In the genomic region with DNA sequence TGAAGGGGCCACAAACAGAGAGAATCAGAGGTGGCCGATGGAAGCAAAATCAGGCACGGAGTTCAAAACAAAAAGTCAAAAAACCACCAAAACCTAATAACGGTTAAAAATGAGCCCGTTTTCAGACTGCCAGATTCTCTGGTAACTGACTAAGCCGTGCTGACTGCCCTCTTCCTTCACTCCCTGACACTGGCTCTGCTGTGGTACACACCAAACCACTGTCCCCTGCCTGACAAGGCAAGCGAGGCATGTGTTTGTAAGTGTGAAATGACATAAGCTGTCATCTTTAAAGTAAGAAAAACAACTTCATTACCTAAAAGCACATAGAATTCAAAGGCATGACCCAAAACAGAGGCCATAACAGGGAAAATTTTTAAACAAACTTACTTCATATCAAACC, we compare ENCODE assay signal across 21 mouse cellular contexts. TPM values are rescaled to one million over a fixed set of nuclear protein-coding genes. Genes with fewer than 3 reads are reported as not detected.
DNase-seq lines count a peak whose midpoint lies in the region; ATAC-seq and TF ChIP-seq lines count a peak whose summit lies in the region.
"Had no signal": no experiment of that assay in that cellular context is flagged by ENCODE, and none has a peak within 500 bp of the region (broad histone marks: within the 10 kb centered on the region; RNA-seq: fewer than 3 reads in every experiment).

No protein-coding gene starts in this region.

- 0 out of 2 replicates have a peak overlapping the region, but pooled peaks have one; percentile 14 for H3K27ac ChIP-seq in kidney, adult 2 months (ENCODE audit: insufficient read depth, low read depth, low read length)
- H3K27ac ChIP-seq in hindbrain, embryonic 11.5 days (ENCODE audit: low read depth, low read length): no peak overlapping the region
- no peak overlapping the region for H3K27ac ChIP-seq in midbrain, embryonic 11.5 days (ENCODE audit: low read depth, low read length)

- WGBS in kidney, adult 2 months: 72% methylated on average over 6 of the region's 6 CpGs
- 89% methylated on average over 6 of the region's 6 CpGs for WGBS in hindbrain, embryonic 11.5 days
- 93% methylated on average over 6 of the region's 6 CpGs for WGBS in midbrain, embryonic 11.5 days

- H3K9ac ChIP-seq in hindbrain, embryonic 11.5 days (ENCODE audit: low read depth, low read length): no peak overlapping the region
- H3K9ac ChIP-seq in midbrain, embryonic 11.5 days (ENCODE audit: low read length): no peak overlapping the region

- H3K27me3 ChIP-seq in kidney, adult 2 months (replicated peaks; ENCODE audit: control insufficient read depth, insufficient read depth, low read length): no peaks in the 10 kb centered on the region
- no peaks in the 10 kb centered on the region for H3K27me3 ChIP-seq in hindbrain, embryonic 11.5 days (ENCODE audit: control insufficient read depth, insufficient read depth, low read length)
- no peaks in the 10 kb centered on the region for H3K27me3 ChIP-seq in midbrain, embryonic 11.5 days (ENCODE audit: control insufficient read depth, insufficient read depth, low read length)
- H3K27me3 ChIP-seq: CH12.LX, Patski had no signal

- no peak for DNase-seq in kidney, adult 2 months
- no peak for DNase-seq in kidney, adult 8-10 months
- DNase-seq in natural killer cell, adult 2 months (ENCODE audit: low spot score in 2 of 2): peak; percentile 65 to 81
- DNase-seq in hindbrain, embryonic 11.5 days (ENCODE audit: low spot score): no peak
- no peak for DNase-seq in midbrain, embryonic 11.5 days (ENCODE audit: low spot score, missing footprints)
- DNase-seq: adrenal gland, adult 2 months; adrenal gland, adult 8-10 months; adrenal gland, postnatal 10 days; adrenal gland, postnatal 14 days; adrenal gland, postnatal 25 days; adrenal gland, postnatal 36 days; B cell, adult 2 months; cerebellum, adult 11 months; cerebellum, adult 11-12 months; cerebellum, adult 18-20 months had no signal

- ATAC-seq in megakaryocyte, adult 5-6 weeks (ENCODE audit: poor library complexity, severe bottlenecking): peak; percentile 59
- ATAC-seq in hindbrain, embryonic 11.5 days (ENCODE audit: low FRiP score): no peak
- ATAC-seq in midbrain, embryonic 11.5 days (ENCODE audit: low FRiP score): no peak
- ATAC-seq: activated CD4-positive, CD25-positive, alpha-beta regulatory T cell, adult 4 months; CD4-positive, CD25-positive, alpha-beta regulatory T cell, adult 4 months; Patski had no signal

- no peak overlapping the region for H3K4me3 ChIP-seq in kidney, adult 2 months (ENCODE audit: insufficient read depth, low read depth, low read length)
- no peak overlapping the region for H3K4me3 ChIP-seq in hindbrain, embryonic 11.5 days (ENCODE audit: low read depth, low read length)
- no peak overlapping the region for H3K4me3 ChIP-seq in midbrain, embryonic 11.5 days (ENCODE audit: low read depth, low read length)

- TF ChIP-seq CTCF in kidney, adult 2 months (conservative IDR thresholded peaks at IDR 0.05; ENCODE audit: insufficient read depth, insufficient read length, low read depth, low read length): no peak

- no peak for TF ChIP-seq POLR2A in kidney, adult 2 months (IDR thresholded peaks at IDR 0.05; ENCODE audit: low read depth, low read length)

- H3K4me1 ChIP-seq in kidney, adult 2 months (ENCODE audit: control insufficient read depth, insufficient read depth, low read length): peaks cover 18% of the 10 kb centered on the region
- H3K4me1 ChIP-seq in hindbrain, embryonic 11.5 days (replicated peaks; ENCODE audit: control insufficient read depth, insufficient read depth, low read length): no peaks in the 10 kb centered on the region
- H3K4me1 ChIP-seq in midbrain, embryonic 11.5 days (ENCODE audit: control insufficient read depth, insufficient read depth, low read length): no peaks in the 10 kb centered on the region

- H3K9me3 ChIP-seq in hindbrain, embryonic 11.5 days (ENCODE audit: control insufficient read depth, low read length): no peaks in the 10 kb centered on the region
- no peaks in the 10 kb centered on the region for H3K9me3 ChIP-seq in midbrain, embryonic 11.5 days (ENCODE audit: control insufficient read depth, low read length)
- H3K9me3 ChIP-seq: G1E had no signal

- no peak overlapping the region for H3K4me2 ChIP-seq in hindbrain, embryonic 11.5 days (replicated peaks; ENCODE audit: low read depth, low read length)
- no peak overlapping the region for H3K4me2 ChIP-seq in midbrain, embryonic 11.5 days

- no peaks in the 10 kb centered on the region for H3K36me3 ChIP-seq in kidney, adult 2 months (ENCODE audit: control insufficient read depth, insufficient read depth, low read length)
- H3K36me3 ChIP-seq in hindbrain, embryonic 11.5 days (ENCODE audit: control insufficient read depth, insufficient read depth, low read length): no peaks in the 10 kb centered on the region
- H3K36me3 ChIP-seq in midbrain, embryonic 11.5 days (ENCODE audit: control insufficient read depth, insufficient read depth, low read length): no peaks in the 10 kb centered on the region

RNA-seq across cellular contexts. Expression of a gene that starts 56.4 kb away (rescaled TPM):
- polyA plus RNA-seq in kidney, adult 2 months (2012; rRNA removed): 26.9 and 28.0 TPM in 2 replicates
- 3.9 and 5.2 TPM in 2 replicates for total RNA-seq in megakaryocyte, adult 5-6 weeks (2015)
- 7.7 and 11.7 TPM in 2 replicates for total RNA-seq in megakaryocyte, adult 5-6 weeks (2017)
- polyA plus RNA-seq in hindbrain, embryonic 11.5 days (2014; fragmentation: Nextera tagmentation; extraction: Ambion mirVana): 13.6 and 15.4 TPM in 2 replicates
- polyA plus RNA-seq in midbrain, embryonic 11.5 days (2014; fragmentation: Nextera tagmentation; extraction: Ambion mirVana): 11.5 and 12.1 TPM in 2 replicates

Comparison
In these comparisons a context has a peak if more than half of its experiments do, and no peak if none do; other contexts are left out.
1. DNase-seq: peak in natural killer cell, adult 2 months (2 of 2); none in kidney, adult 2 months (single experiment), kidney, adult 8-10 months (0 of 2), hindbrain, embryonic 11.5 days (single experiment) and midbrain, embryonic 11.5 days (single experiment).